Mouse (Mus musculus) gastrocnemius, postnatal 10 days (tissue): ENCODE measurements at regions not wholly inside any gene's neighbourhood (a gene's known extent, or its start where the extent isn't known, plus 50 kb on each side); places are given as distances from the start of the nearest gene placed in this dataset.
A peak's percentile ranks its signal among the peaks of the same experiment; 100 is the strongest.

Source experiments
- DNase-seq: peaks from one replicate; pipeline ENCODE4 v3.0.0; 2021; ENCODE audit warnings: mixed read lengths

DNA sequence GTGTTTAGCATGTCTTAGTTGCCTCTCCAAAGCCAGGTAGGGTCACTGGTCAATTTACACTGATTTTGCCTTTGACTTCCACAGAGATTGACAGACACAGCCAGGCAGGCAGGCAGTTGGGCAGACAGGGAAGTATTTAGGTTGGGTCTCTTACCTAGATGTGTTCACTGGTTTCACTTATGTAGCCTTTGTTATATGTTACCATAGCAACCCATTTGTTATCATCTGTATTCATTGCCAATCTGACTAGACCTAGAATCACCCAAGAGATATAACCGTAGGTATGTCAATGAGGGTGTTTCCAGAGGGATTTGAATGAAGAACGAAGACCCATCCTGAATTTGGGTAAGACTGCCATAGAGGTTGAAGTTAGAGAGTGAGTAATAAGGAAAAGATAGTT lies 123.8 kb upstream of the Tnfaip3 start:
- no peak for DNase-seq

DNA sequence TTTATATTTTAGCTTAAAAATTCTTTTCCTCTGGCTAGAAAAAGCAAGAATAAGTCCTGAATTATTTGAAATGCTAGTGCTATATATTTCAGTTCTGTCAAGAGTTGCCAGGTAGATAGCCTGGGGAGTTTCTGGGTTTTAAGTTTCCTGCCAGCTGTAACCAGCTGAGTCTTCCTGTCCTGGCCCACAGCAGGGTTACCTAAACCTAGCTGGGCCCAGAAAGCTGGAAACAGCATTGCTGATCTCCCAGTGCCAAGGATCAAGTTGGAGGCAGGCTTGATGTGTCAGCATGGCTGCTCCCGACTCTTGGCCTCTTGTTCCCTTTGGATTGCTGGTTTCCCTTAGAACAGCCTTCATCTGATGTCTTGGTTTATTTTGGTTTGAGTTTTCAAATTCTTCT lies 122.8 kb upstream of the Tnfaip3 start:
- no peak for DNase-seq

DNA sequence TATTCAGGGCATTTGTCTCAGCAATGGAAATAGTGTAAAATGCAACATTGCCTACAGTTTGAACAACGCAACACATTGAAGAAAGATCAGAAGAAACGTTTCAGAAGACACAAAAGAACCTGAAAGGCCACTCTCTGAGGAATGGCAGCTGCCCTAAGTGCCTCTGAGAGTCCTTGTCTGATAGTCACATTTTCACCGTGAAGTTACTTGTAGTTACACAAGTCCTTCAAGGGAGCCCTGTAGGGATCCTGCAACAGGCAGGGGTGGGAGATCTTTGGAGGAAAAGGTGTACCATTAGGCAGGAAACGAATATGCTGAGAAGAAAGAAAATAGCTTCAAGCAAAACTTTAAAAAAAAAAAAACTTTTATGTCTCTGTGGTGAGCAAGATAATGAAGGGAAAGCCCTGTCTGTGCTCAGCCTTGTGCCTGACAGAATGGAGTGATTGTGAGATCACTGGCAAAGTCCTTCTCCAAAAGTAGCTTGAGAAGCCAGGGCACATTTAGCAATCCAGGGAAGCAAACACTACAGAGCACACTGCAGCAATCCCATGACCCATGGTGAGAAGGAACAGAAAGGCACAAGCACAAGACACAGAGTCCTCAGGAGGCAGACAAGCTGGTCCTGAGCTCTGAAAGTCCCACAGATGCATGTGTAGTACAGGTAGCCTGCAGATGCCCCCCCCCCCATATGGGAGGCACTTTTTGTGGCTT lies 112.3 kb upstream of the Tnfaip3 start:
- no peak for DNase-seq

DNA sequence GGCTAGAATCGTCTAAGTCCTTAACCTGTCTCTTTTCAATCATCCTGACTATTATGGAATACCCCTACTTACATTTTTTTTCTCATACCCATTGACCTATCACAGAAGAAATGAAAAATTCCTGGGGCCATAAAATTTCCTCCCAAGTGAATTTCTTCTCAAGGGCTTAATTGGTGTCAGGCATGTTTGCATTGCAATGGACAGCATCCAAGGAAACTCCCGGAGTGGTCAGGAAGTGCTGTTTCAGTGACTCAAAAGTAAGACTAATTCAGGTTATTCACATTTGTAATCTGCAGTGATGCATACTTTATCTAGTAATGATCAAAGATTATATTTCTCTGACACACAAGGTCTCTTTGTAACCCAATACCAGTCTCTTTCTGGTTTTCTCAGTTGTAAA lies 111.5 kb upstream of the Tnfaip3 start:
- DNase-seq: no peak

DNA sequence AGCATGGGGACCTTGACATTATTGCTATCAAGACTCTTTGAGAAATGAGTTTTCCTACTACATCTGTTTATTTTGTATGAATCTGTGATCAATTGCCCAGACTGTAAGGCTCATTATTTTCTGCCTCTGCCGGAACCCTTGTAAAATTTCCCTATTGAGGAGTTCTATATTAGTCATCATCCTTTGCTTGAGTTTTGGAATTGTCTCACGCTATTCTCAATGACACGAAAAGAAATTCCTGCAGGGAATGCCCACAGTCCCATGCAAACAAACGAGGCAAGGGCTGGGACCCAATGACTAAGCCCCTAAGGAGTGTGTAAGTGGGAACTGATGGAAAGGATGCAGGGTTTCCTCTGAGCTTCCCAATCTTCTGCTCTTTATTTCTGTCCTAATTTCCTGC lies 111.0 kb upstream of the Tnfaip3 start:
- no peak for DNase-seq

DNA sequence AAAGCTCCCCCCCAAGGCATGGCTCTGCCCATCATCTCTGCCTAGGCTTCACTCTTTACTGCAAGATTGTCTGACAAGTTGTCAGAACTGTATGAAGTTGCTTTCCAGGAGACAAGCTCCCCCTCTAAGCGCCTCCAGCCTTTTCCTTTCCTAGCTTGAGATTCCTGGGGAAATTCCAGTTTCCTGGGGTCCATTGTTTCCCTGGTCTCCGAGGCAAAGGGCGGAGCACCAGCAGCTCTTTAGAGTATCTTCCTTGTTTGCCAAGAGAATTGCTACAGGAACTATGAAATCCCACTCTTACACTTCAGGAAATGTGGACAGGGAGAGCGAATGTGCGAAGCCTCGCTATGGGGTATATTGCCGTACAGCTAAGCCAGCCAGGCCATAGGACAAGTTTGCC lies 108.2 kb upstream of the Tnfaip3 start:
- DNase-seq: no peak

DNA sequence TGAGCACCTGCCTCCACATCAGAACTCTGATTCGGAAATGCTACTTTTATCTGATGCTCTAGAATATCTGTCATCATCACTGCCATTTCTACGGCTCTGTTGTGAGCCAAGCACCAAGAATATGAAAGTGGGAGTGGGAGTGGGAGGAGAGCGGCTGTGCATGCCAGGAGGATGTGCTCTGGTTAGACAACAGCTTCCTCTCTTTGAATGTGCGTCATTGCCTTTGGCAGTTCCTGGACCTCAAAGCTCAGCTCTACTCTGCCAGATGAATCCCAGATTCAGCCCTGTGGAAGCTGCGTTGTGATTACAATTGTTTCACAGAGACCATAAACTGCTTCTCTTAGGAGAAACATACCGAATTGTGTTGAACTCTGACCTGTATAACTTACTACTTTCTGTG lies 106.8 kb upstream of the Tnfaip3 start:
- DNase-seq: no peak

DNA sequence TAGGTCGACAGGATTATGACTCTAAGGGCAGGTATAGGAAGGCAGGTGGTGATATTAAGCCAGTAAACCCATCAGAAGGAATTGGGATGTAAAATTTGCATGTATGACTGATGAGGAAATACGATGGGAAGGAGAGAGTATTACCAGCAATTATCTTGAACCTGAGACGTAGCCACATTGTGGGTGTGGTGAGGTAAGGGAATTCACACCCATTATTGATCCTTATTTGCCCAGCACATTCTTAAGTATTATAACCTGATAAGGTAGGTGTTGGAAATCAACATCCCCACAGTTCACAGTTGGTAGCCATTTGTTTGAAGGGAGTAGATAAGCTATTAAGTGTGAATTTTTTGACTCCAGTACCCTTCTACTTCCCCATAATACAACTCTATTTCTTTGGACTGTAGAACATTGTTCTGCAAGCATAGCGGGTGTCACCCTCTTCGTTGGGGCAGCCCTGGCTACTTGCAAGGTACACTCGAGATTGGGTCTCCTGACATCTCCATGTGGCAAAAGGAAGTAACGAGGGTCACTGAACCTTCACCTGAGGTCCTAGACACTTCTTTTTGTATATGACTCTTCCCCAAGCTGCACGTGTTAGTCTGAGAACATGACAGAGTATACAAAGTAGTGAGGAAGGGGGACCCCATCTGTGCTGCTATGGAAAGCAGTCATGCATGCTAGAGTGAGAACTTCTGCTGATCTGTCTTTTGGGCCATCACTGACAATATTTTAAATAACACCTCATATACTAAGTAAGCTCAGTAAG lies 104.0 kb upstream of the Tnfaip3 start:
- no peak for DNase-seq

DNA sequence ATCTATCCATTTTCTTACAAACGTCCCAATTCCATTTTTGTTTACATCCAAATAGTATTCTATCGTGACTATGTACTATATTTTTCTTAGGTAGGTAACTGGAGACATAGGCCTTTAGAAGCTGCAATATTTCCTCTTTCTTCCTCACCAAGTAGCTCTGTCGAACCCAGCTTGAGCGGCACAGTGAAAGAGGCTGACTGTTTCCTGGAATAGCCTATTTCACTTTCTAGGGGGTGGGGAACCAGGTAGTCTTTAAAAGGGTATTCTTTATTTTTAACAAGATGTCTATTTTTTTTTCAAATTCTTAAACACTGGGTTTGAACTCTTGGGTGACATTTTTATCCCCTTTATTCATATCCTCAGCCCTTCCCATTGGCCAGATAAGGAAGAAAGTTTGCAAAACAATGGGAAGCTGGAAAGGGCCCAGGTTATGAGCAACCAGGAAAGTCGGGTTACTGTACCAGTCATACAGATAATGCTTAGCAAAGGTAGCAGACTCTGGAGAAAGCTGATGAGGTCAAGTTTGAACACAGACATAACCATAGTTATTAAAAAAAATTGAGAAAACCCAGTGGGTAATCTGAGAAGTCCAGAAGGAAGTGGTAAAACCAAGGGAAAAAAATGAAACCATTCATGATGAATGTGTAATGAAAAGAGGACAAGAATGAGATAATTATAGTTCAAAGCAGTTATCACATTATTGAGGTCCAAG lies 103.3 kb upstream of the Tnfaip3 start:
- no peak for DNase-seq

DNA sequence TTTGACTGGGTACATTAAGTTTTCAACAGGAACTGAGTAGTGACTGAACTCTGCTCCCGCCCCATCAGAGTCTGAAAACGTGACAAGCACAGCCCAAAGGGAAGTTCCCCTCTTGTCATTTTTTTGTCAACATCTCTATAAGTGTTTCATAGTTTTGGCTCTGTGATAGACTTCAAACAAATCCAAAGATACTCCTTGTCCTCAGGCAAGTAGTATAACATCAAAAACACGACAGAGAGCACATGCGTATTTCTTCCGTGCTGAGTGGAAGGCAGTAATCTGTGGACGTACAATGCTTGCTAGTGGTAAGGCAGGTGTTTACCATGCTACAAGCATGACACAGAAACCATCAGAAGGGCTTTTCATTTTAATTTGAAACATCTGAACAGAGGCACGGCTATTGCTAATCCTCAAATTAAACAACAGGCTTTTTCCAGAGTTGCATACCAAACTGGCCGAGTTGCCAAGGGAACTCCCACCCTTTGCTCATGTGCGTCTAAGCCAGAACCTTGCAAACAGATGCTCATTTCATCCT lies 101.7 kb upstream of the Tnfaip3 start:
- DNase-seq: no peak

DNA sequence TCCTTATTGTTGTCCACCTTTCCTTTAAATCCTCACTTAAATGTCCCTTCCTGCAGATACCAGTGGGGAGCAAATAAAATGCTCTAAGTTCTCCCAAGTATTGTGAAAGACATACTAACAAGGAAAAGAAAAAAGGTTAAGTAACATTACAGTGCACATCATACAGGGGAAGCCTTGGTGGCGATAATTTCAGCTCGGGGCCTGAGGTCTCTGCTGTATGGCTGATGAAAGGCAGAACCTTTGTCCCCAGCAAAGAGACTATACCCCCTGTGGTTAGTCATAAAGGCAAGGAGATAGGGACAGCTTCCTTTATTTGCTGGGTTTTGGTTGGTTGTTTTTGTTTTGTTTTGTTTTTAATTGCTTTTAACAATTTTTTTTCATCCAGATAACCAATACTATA lies 97.0 kb upstream of the Tnfaip3 start:
- DNase-seq: no peak

DNA sequence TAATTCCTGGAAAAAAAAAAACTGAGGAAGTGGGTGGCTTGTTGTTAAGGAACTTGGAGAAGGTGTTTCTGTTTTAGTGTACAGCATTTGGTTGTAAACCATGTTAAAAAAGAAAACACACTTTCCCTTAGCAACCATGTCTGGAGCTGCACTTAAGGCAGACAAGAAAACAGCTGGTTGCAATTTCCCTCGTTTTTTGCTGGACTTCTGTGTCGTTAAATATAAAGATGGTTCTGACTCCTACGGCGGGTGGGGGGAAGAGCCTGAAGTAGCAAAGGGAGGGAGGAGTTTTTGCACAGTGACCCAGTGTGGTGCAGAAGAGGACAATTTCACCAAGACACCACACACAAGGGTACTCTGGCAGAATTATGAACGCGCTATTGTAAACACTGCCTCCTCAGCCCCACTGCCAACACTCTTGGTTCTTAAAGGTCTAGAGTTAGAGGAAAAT lies 89.8 kb upstream of the Tnfaip3 start:
- no peak for DNase-seq

DNA sequence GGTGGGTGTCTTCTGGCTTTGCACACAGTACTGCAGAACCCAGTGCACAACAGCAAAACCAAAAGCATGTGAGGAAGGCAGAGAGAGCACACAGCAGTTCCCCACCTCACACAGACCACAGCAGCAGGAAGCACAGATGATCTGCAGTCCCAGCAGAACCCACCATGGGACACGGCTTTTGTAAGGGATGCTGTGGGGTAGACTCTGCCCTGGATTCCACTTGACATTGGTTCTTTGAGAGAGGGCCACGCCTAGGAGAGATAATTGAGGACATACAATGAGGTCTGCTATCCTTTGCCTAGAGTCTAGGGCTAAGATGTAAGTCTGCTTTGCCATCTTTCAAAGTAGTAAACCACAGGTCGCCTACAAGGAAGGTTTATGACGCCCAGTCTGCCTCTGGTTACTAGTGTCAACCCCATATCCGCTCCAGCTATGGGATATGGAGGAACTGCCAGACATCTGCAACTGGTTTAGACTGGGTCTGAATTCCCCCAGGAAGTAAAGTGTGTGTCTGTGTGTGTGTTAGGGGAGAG lies 89.3 kb upstream of the Tnfaip3 start:
- no peak for DNase-seq

DNA sequence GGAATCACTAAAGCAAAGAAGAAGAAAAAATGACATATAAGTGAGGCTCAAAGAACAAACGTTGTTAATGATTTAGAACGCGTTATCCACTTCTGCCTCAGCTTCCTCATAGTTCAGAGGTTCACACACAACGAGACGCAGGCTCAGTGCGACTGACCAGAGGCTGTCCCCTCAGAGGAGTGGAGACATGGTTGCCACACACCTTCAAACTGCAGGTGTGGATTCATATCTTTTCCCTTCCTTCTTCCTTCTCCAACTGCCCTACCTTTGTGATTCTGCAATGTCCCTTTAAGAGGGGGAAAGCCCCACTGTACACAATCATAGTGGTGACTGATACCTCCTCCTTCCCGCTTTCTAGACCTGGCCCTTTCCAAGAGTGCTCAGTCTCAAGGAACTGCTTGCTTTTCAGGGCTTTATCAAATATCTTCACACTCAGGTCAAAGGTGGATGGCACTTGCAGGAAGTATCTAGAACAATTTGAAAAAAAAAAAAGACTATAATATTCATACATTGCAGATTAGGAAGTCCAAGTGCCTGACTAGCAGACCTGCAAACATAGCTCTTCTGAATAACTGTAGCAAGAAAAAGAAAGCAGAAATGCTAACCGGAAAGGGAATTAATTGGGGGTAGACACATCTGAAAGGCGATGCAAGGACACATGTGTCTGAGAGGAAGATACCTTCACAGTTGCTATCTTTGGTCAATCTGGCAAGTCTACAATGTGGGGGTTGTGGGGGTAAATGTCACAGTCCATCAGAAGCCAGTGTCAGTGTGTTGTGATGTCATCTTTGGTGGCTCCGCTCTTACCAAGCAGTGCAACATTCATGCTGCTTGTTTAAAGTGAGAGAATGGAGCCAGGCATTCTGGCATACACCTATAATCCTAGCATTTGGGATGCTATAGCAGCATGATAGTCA lies 84.2 kb upstream of the Tnfaip3 start:
- no peak for DNase-seq

DNA sequence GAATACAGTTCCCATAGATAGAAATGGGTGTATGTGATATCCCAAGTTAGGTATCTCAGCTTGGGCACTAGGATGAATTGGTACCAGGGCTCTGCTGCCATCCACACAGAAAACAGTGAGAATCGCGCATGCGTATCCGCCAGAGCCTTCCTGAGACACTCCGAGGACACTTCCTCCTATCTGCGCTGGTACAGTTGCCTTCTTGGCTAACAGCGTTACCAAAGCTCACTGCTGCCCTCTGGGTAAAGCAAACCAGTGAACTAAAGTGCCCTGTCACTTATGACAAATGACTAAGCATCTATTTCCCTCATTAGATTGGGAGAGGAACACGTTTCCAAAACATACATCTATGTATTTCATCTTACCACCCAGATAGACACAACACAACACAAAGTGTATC lies 78.8 kb upstream of the Tnfaip3 start:
- DNase-seq: peak; percentile 18

DNA sequence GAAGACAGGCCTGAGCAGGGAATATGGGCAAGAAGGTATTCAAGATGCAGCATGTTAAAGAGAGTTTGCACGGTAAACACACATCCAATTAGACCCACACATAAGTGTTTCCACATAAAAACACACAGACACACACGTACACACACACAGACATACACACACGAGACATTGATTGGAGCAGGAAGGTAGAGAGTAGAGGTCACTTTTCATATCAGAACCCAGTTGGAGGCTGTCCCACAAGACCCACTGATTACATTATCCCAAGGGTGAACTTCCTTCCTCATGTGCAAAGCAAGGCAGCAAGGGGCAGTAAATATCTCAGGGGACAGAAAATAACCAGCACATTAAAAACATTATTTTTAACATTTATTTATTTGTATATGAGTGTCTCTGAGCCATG lies 78.2 kb upstream of the Tnfaip3 start:
- DNase-seq: no peak

DNA sequence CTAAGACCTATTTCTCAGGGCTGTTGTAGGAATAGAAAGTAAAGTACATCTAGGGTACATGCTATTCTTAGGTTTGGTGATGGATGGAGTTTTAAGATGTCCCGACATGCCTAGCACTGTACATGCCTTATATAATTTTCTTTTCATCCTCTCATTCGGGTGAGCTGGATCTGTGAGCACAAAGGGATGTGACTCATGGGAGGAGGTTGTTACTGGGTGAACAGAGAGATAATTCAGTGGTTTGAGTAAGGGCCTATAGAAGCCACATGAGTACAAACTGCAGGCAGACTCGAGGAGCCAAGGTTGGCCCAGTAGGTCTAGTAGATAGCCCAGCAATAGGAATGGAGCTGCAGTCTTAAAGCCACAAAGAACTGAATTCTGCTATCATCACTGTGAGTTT lies 76.5 kb upstream of the Tnfaip3 start:
- DNase-seq: no peak

DNA sequence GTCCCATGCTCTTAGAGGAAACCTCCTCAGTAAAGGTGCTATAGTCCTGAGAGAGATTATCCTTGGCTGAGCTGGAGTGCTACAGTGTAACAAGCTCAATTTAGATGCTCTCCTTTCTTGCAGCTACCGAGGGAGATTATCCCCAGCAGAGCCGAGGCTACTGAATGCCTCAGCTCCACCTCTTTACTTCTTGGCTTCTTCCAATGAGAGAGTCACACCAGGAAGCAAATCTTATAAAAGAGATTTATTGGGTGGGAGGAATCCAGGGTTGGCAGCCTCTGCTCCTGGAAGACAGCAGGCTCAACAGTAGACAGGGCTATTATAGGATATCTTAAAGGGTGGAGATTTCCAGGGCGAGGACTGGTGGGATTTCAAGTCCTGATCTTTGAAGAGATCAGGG lies 75.7 kb upstream of the Tnfaip3 start:
- DNase-seq: no peak

DNA sequence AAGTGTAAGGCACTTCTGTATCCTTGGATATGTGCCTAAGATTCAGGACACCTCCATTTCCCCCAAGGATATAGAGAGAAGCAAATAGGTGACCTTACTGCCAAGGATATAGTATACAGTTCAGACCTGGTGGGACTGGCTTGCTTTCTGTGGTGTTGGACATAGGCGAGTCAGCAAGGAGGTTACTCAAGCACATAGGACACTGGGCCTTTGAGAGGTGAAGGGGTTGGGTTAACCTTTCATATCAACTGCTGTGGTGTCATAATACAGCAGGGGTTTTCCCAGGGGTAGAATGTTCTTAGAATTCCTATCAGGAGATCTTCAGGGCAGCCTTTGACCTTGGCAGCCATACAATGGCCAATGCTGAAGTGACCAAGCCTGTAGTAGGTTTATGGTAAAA lies 71.5 kb upstream of the Tnfaip3 start:
- no peak for DNase-seq

DNA sequence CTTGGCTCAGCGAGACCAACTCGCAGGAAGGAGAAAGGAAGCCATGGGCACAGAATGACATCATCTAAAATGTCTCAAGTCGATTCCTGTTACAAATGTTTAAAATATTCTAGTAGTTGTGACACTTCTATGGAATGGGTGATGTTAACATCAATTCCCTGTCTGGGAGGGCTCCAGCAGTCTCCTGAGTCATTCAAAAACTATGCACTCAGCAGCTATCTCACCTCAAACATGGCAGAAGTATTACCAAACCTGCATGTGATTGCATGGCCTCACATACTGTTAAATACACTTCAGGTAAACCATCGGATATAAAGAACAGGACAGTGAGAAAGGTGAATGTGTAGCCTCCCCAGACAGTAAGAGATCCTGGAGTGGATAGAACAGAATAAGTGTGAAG lies 66.7 kb upstream of the Tnfaip3 start:
- no peak for DNase-seq

DNA sequence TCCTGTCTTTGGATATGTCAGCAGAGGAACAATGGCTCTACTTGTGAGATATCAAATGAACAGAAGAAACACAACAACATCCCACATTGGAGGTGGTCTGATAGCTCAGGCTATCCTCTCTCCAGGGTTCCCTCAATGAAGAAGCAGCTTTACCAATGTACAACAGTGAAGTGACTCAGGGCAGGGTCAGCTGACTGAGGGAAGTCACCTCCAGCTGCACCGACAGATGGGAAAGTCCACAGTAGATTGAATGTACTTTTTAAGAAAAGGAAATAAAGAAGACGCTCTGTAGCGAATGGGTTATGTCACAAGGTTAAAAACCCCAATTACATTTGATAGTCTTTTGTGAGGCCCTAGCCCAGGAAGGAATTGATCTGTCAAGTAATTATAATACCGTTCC lies 62.6 kb upstream of the Tnfaip3 start:
- DNase-seq: no peak

DNA sequence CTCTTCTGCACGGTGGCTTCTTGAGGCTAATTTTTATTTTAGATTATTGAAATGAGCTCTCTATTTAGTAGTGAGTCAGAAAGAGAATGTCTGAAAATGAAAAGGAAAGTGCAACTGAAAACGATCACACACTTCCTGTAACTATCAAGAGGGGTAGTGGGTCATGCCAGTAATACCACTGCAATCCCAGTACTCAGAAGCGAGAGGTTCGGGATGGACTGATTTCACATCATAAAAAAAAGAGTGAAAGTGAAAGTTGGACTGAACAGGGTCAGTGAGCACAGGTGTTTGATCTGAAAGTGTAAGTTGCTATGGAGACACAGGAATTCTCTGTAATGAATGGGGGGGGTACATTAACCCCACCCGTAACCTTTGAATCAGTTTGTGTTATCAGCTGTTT lies 52.9 kb upstream of the Tnfaip3 start:
- no peak for DNase-seq
